Mouse (Mus musculus): ENCODE results near the gene Rgs7.

- TF ChIP-seq CTCF (conservative IDR thresholded peaks at IDR 0.05; ENCODE audit: low read length) = no peak
- TF ChIP-seq NANOG (IDR thresholded peaks at IDR 0.05; ENCODE audit: borderline replicate concordance, low read length) = no peak
Measured at GRCm38 (mm10) chr1:175028716-175029204, 463.5 kb downstream of the Rgs7 start.
